Mouse (Mus musculus): ENCODE data around the gene Cacna1c. TPM values are rescaled to one million over a fixed set of nuclear protein-coding genes. Genes with fewer than 3 reads are reported as not detected.

Cacna1c gene
- polyA plus RNA-seq, 1 experiment from 2014 or later: 2.0 TPM

- 88% methylated on average over 4 of the region's 4 CpGs for WGBS
- DNase-seq (ENCODE audit: extremely low spot score, low spot score): no peak
- no peak overlapping the region for H3K27ac ChIP-seq
- no peaks in the 10 kb centered on the region for H3K27me3 ChIP-seq (ENCODE audit: poor library complexity, severe bottlenecking)
- H3K4me1 ChIP-seq: no peaks in the 10 kb centered on the region
- no peaks in the 10 kb centered on the region for H3K9me3 ChIP-seq
- H3K36me3 ChIP-seq (replicated peaks): no peaks in the 10 kb centered on the region
- H3K4me3 ChIP-seq: no peak overlapping the region
Measured at GRCm38 (mm10) chr6:118966904-118967303, 229.3 kb downstream of the Cacna1c start.

DNA sequence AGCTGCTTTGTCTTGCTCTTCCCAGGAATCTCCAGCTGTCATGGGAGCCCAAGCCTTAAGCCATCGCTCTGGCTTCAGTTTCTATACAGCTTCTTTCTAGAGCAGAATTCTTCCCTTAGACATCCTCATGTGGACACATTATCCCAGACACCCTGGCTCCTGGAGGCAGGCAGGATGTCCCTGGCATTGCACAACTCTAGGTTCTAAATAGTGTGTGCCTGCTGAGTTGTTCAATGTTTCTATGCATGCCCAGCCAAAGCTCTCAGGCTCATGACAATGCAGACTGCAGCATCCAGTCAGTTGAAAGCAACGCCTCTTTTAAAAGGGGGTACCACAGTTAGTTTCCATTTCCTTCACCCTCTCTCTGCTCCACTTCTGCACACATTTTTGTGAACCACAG, 230.6 kb downstream of the Cacna1c start:
- H3K36me3 ChIP-seq (replicated peaks): no peaks in the 10 kb centered on the region
- H3K4me3 ChIP-seq: no peak overlapping the region
- no peaks in the 10 kb centered on the region for H3K9me3 ChIP-seq
- no peak overlapping the region for H3K27ac ChIP-seq
- H3K27me3 ChIP-seq (ENCODE audit: poor library complexity, severe bottlenecking): no peaks in the 10 kb centered on the region
- no peaks in the 10 kb centered on the region for H3K4me1 ChIP-seq
- DNase-seq (ENCODE audit: extremely low spot score, low spot score): no peak
- 79% methylated on average over 2 of the region's 2 CpGs for WGBS

DNA sequence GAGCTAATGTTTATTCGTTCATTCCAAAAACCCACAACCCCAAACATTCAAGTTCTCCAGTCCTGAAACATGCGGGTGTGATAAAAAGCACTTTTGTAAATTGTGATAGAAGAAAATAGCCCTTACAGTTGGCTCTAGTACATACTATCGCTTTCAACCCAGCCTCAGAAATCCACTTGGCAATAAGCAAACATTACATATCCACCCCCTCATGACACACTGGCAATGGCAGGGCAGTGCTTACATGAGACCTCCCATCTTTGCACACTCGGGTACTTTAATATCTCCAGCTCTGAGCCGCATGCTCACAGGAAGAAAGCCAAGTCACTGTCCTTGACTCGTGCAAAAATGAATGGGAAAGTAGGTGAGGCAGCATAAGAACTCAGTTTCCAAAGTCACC, 232.4 kb downstream of the Cacna1c start:
- no peaks in the 10 kb centered on the region for H3K4me1 ChIP-seq
- 96% methylated on average over 6 of the region's 6 CpGs for WGBS
- H3K27me3 ChIP-seq (ENCODE audit: poor library complexity, severe bottlenecking): no peaks in the 10 kb centered on the region

DNA sequence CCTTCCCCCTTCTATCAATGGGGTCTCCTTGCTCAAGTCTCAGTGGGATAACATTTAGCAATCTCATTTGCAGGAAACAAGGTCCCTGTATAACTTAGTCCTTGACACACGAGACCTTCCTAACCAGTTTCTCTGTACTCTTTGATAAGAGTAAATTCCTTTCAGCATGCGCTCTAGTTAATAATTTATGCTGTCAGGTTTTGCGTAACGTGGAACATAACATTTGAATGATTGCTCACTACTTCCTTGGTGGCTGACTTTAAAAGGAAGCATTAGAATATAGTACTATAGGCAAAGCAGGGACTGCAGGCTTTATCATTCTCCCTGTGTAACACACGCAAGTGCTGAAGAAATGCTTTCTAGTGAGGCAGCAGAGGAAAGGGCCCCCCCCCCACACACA, 232.9 kb downstream of the Cacna1c start:
- no peaks in the 10 kb centered on the region for H3K36me3 ChIP-seq (replicated peaks)
- H3K4me1 ChIP-seq: no peaks in the 10 kb centered on the region
- H3K27ac ChIP-seq: no peak overlapping the region
- H3K9me3 ChIP-seq: no peaks in the 10 kb centered on the region
- no peak for DNase-seq (ENCODE audit: extremely low spot score, low spot score)
- no peaks in the 10 kb centered on the region for H3K27me3 ChIP-seq (ENCODE audit: poor library complexity, severe bottlenecking)
- 87% methylated on average over 5 of the region's 5 CpGs for WGBS
- no peak overlapping the region for H3K4me3 ChIP-seq

More for the DNA sequence above, 232.4 kb downstream of the Cacna1c start:
- no peak for DNase-seq (ENCODE audit: extremely low spot score, low spot score)
- Histone ChIP-seq H3K27ac (no peak overlapping the region), H3K36me3 (replicated peaks) (no peaks in the 10 kb centered on the region), H3K4me3 (no peak overlapping the region), H3K9me3 (no peaks in the 10 kb centered on the region)

- Histone ChIP-seq H3K36me3 (replicated peaks) (no peaks in the 10 kb centered on the region), H3K9me3 (no peaks in the 10 kb centered on the region), H3K27ac (no peak overlapping the region), H3K27me3 (ENCODE audit: poor library complexity, severe bottlenecking) (no peaks in the 10 kb centered on the region), H3K4me3 (no peak overlapping the region), H3K4me1 (no peaks in the 10 kb centered on the region)
- DNase-seq (ENCODE audit: extremely low spot score, low spot score): no peak
- WGBS: 98% methylated on average over 9 of the region's 9 CpGs
Measured at GRCm38 (mm10) chr6:118958529-118958928, 237.7 kb downstream of the Cacna1c start.

DNA sequence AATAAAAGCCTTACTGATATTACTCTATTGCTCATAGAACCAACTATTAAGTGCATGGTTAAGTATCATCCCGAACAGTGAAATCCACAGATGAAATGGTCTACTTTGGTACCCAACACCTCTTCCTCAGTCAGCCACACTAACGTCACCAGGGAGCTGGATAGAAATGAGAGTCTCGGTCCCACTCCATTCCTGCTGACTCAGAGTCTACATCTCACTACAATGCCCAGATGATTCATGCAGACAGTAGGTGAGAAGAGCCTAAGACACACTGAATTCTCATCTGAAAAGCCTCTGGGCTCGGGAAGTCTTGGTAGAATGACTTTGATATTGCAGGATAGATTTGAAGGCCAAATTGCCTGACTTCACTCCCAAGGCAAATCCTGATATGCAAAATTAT, 240.0 kb downstream of the Cacna1c start:
- Histone ChIP-seq H3K27ac (no peak overlapping the region), H3K36me3 (replicated peaks) (no peaks in the 10 kb centered on the region), H3K27me3 (ENCODE audit: poor library complexity, severe bottlenecking) (no peaks in the 10 kb centered on the region), H3K4me1 (no peaks in the 10 kb centered on the region), H3K4me3 (no peak overlapping the region), H3K9me3 (no peaks in the 10 kb centered on the region)
- 87% methylated on average over 4 of the region's 4 CpGs for WGBS
- DNase-seq (ENCODE audit: extremely low spot score, low spot score): no peak

DNA sequence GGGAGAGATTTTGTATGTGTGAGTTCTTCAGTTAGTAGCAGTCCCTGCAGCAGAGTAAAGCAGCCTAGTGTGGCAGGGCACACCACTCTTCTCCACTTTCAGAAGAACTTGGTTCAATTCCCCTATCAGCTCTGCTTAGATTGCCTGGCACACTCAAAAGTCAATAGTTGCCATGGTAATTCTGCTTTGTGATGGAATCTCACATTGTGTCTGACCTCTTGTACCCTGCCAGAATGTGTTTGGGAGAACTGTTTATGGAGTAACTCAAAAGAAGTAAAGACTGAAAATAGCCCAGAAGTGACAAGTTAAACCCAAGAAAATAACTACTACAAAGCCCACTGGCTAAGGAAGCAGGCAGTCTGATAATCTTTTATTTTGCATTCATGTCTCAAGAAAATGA, 240.4 kb downstream of the Cacna1c start:
- Histone ChIP-seq H3K36me3 (replicated peaks) (no peaks in the 10 kb centered on the region), H3K9me3 (no peaks in the 10 kb centered on the region), H3K27me3 (ENCODE audit: poor library complexity, severe bottlenecking) (no peaks in the 10 kb centered on the region), H3K4me1 (no peaks in the 10 kb centered on the region), H3K4me3 (no peak overlapping the region), H3K27ac (no peak overlapping the region)
- no peak for DNase-seq (ENCODE audit: extremely low spot score, low spot score)

- Histone ChIP-seq H3K9me3 (no peaks in the 10 kb centered on the region), H3K4me1 (0 out of 2 replicates have a peak, but pooled peaks cover 2% of the 10 kb centered on the region), H3K27ac (no peak overlapping the region), H3K4me3 (no peak overlapping the region), H3K27me3 (ENCODE audit: poor library complexity, severe bottlenecking) (no peaks in the 10 kb centered on the region), H3K36me3 (replicated peaks) (no peaks in the 10 kb centered on the region)
- WGBS: 93% methylated on average over 7 of the region's 7 CpGs
- DNase-seq (ENCODE audit: extremely low spot score, low spot score): no peak
Measured at GRCm38 (mm10) chr6:118954988-118955554, 241.1 kb downstream of the Cacna1c start.

- Histone ChIP-seq H3K4me1 (0 out of 2 replicates have a peak, but pooled peaks cover 3% of the 10 kb centered on the region), H3K9me3 (no peaks in the 10 kb centered on the region), H3K36me3 (replicated peaks) (no peaks in the 10 kb centered on the region), H3K27ac (no peak overlapping the region), H3K4me3 (no peak overlapping the region), H3K27me3 (ENCODE audit: poor library complexity, severe bottlenecking) (no peaks in the 10 kb centered on the region)
- DNase-seq (ENCODE audit: extremely low spot score, low spot score): no peak
- WGBS: 91% methylated on average over 9 of the region's 9 CpGs
Measured at GRCm38 (mm10) chr6:118952377-118952776, 243.8 kb downstream of the Cacna1c start.

DNA sequence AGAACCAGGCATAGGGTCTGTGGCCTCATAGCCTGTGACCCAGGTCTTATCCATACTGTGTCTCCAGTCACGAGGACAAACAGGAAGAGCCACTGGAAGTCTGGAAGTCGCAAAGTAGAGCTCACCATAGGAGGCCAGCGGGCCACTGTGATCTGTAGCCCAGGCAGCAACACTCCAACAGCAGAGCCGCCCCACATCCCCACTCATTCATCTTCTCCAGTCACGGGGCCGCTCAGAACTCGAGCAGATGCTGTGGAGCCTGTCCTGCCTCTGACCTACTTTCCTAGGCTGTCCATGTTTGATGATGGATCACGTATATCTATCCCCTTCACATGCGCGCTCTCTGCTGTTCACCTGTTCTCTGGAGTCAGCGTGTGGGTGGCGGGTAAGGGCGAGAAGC, 246.0 kb downstream of the Cacna1c start:
- no peak for DNase-seq (ENCODE audit: extremely low spot score, low spot score)
- WGBS: 88% methylated on average over 13 of the region's 13 CpGs
- H3K9me3 ChIP-seq: no peaks in the 10 kb centered on the region
- H3K36me3 ChIP-seq (replicated peaks): no peaks in the 10 kb centered on the region
- H3K4me3 ChIP-seq: no peak overlapping the region
- no peak overlapping the region for H3K27ac ChIP-seq
- H3K4me1 ChIP-seq: 0 out of 2 replicates have a peak, but pooled peaks cover 6% of the 10 kb centered on the region
- no peaks in the 10 kb centered on the region for H3K27me3 ChIP-seq (ENCODE audit: poor library complexity, severe bottlenecking)

DNA sequence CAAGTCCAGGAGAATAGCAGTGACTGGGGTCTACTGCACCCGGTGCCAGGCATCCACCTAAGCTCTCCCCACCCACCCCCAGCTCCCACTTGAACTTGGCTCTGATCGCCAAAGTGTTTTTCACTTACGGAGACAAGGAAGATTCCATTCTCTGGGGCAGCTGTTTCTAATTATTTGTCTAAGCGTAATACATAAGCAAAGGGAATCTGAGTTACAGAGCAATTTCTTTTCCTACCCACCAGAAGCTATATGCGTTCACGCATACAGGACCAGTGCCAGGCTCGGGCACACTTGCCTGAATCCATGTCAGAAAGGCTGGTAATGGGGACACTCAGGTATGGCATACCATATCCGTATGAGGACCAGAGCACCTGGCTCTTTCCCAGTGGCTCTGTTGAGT, 248.9 kb downstream of the Cacna1c start:
- 81% methylated on average over 8 of the region's 8 CpGs for WGBS
- Histone ChIP-seq H3K27me3 (ENCODE audit: poor library complexity, severe bottlenecking) (no peaks in the 10 kb centered on the region), H3K27ac (no peak overlapping the region), H3K9me3 (no peaks in the 10 kb centered on the region), H3K4me1 (0 out of 2 replicates have a peak, but pooled peaks cover 6% of the 10 kb centered on the region), H3K4me3 (no peak overlapping the region), H3K36me3 (replicated peaks) (no peaks in the 10 kb centered on the region)
- no peak for DNase-seq (ENCODE audit: extremely low spot score, low spot score)

- Histone ChIP-seq H3K27ac (no peak overlapping the region), H3K4me1 (0 out of 2 replicates have a peak, but pooled peaks cover 6% of the 10 kb centered on the region), H3K4me3 (no peak overlapping the region), H3K27me3 (ENCODE audit: poor library complexity, severe bottlenecking) (no peaks in the 10 kb centered on the region), H3K9me3 (no peaks in the 10 kb centered on the region), H3K36me3 (replicated peaks) (no peaks in the 10 kb centered on the region)
- 95% methylated on average over 6 of the region's 6 CpGs for WGBS
- no peak for DNase-seq (ENCODE audit: extremely low spot score, low spot score)
Measured at GRCm38 (mm10) chr6:118946660-118947059, 249.6 kb downstream of the Cacna1c start.

DNA sequence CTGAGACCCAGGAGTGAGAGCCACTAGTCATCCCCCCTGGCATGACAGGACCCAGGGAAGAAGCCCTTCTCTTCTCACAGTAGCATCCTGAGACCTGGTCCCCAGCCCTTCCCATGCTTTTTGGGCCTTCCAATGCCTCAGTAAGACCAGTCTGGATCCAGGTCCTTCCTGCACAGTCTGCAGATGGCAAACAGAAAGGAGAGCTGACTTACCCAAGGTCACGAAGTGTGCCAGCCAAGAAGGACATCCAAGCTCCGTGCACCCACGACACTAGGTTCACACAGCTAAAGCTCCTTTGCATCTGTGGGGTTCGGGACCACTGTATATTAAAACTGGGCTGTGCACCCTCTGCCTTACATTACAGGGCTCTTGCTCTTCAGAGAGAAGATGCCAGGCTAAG, 252.1 kb downstream of the Cacna1c start:
- 0 out of 2 replicates have a peak, but pooled peaks cover 2% of the 10 kb centered on the region for H3K4me1 ChIP-seq
- no peak overlapping the region for H3K4me3 ChIP-seq
- no peaks in the 10 kb centered on the region for H3K9me3 ChIP-seq
- no peaks in the 10 kb centered on the region for H3K27me3 ChIP-seq (ENCODE audit: poor library complexity, severe bottlenecking)
- no peak for DNase-seq (ENCODE audit: extremely low spot score, low spot score)
- no peak overlapping the region for H3K27ac ChIP-seq
- WGBS: 92% methylated on average over 4 of the region's 4 CpGs
- H3K36me3 ChIP-seq (replicated peaks): no peaks in the 10 kb centered on the region

GRCm38 (mm10) chr6:118941816-118942215, 254.4 kb downstream of the Cacna1c start:
- no peaks in the 10 kb centered on the region for H3K9me3 ChIP-seq
- H3K4me3 ChIP-seq: no peak overlapping the region
- peaks cover 10% of the 10 kb centered on the region for H3K4me1 ChIP-seq
- H3K27ac ChIP-seq: no peak overlapping the region
- 95% methylated on average over 4 of the region's 4 CpGs for WGBS
- H3K27me3 ChIP-seq (ENCODE audit: poor library complexity, severe bottlenecking): no peaks in the 10 kb centered on the region
- H3K36me3 ChIP-seq (replicated peaks): no peaks in the 10 kb centered on the region
- DNase-seq (ENCODE audit: extremely low spot score, low spot score): no peak

Measured in forebrain, embryonic 10.5 days (tissue).